Mouse (Mus musculus) frontal cortex, postnatal 25 days (tissue): ENCODE data around the gene Eef1akmt3.

Experiments
- DNase-seq, 2 experiments: peaks; one replicate each; pipeline ENCODE4 v3.0.0; 2022; ENCODE audit warnings: low spot score in 2 of 2

The Eef1akmt3 gene

DNA sequence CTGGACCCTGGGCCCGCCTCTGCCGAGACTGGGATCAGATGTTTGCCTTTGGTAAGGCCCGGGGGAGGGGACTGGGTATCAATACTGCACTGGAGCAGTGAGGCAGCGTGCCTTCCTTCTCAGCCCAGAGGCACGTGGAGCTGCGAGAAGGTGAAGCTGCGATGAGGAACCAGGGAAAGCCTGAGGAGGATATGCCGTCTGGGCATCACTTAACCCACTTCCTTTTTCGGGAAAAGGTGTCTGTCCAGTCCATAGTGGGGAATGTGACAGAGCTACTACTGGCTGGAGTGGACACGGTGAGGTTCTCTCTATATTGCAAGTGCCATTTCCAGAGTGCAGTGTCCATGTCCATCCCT lies 8.8 kb upstream of the Eef1akmt3 start:
- no peak for DNase-seq

- no peak for DNase-seq
These were observed 8.2 kb upstream of the Eef1akmt3 start for GRCm38 (mm10) chr10:127049395-127050118.

DNA sequence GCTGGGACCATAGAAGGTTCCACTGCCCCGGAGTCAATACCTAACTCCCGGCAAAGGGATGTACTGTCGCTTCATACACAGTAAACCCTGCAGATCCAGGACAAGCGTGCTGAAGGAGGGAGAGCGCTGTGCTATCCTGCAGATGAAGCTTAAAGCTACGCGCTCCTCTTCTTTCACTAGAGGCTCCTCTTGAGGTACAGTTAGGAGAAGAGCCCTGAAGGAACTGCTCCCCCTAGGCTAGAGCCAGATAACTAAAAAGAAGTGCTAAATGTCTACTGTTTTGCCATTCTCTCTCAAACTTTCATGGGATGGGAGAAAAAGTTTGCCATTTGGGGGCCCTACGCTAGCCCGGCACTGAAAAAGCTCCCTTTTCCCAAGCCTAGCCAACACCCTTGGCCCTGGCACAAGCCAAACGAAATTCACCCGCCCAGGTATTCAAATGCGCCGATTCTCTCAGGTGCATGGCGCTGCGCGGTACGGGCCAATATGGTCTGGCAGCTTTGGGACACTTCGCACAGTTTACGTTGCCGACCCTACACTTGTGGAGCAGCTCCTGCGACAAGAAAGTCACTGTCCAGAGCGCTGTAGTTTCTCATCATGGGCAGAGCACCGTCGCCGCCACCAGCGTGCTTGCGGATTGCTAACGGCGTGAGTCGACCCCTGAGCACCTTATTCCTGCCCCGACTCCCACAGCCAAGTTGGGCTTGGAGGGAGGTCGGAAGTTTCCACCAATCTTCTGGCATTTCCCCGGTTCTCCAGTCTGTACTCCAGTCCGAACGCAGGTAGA lies 7.5 kb upstream of the Eef1akmt3 start:
- DNase-seq: no peak

GRCm38 (mm10) chr10:127047954-127048353 lies 6.6 kb upstream of the Eef1akmt3 start, which contains the start of gene Cyp27b1:
Gene Cyp27b1, plus strand, starts transcription at chr10:127048250.
- no peak for DNase-seq

DNA sequence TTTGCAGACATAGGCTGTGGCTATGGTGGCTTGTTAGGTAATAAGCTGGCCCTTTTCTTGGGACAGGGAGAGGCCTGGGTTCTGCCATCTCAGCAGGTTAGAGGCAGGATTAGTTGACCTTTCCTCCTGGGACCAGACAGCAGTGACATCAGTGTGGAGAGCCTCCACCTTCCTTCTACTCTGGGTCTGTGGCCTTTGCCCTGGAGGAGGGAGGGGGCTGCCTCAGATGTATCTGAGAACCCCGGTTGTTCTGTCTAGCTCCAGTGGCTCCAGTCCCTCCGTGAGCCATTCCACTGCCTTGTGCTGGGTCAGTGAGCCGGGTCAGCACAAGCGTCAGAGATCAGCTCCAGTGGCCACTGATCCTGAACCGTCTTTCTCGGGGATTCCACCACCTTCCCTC lies 1.9 kb upstream of the Eef1akmt3 start:
- DNase-seq: no peak

- DNase-seq: no peak
These were observed 1.3 kb upstream of the Eef1akmt3 start for GRCm38 (mm10) chr10:127042468-127043115.

GRCm38 (mm10) chr10:127041774-127042338 lies 543 bp upstream of the Eef1akmt3 start:
- DNase-seq: peak; percentile 85 to 86

DNA sequence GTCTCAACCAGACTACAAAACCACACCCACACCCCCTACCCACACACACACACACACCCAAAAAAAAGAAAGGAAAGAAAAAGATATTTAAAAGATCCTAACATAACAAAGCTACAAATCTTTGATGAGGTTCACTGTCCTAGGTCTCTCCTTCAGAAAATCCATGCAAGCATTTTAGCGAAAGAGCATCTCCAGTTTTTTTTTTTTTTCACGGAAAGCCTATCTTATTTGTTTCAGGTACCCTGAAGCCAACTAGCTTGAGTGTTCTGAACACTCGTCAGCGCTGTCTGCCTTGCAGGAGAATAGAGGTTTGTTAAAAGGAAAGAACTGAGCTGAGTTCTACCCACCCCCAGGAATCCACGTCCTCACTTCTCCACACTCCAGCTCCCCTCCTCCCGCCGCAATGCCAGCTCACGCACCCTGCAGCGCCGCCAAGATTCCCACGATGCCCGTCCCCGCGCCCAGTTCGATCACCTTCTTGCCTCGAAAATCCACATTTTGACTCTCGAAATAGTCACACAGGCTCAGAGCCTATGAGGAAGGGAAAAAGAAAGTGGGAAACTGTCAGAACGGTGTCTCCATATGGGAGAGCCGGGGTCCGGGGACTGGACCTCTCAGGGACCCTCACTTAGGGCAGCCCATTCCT lies 621 bp downstream of the Eef1akmt3 start:
- peak in 1 of 2 experiments; percentile 42 for DNase-seq

- no peak for DNase-seq
These were observed 3.7 kb downstream of the Eef1akmt3 start for GRCm38 (mm10) chr10:127037641-127038040.

- no peak for DNase-seq
These were observed 5.0 kb downstream of the Eef1akmt3 start for GRCm38 (mm10) chr10:127036273-127036672.

- DNase-seq: no peak
These were observed 8.0 kb downstream of the Eef1akmt3 start for GRCm38 (mm10) chr10:127033301-127033741.

- peak; percentile 89 for DNase-seq
These were observed 10.7 kb downstream of the Eef1akmt3 start, which contains the start of gene Tsfm for GRCm38 (mm10) chr10:127030336-127031296. Gene Tsfm, minus strand, starts transcription at chr10:127030840.

GRCm38 (mm10) chr10:127018422-127018821 lies 22.9 kb downstream of the Eef1akmt3 start:
- DNase-seq: no peak

DNA sequence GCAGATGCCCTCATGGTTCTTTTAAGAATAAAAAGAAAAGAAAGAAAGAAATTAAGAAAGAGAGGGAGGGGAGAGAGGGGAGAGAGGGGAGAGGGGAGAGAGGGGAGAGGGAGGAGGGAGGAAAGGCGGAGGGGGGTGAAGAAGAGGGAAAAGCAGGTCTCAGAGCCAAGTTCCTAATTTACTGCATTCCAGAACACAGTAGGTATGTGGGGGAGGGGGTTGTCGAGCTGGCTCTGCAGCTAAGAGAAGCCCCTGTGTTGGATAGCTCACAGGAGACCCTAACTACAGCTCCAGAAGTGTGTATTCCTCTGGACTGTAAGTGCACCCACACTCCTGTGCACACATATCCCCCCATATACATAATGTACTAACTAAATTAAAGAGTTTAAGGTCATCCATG lies 24.2 kb downstream of the Eef1akmt3 start:
- no peak for DNase-seq

GRCm38 (mm10) chr10:127016488-127016887 lies 24.8 kb downstream of the Eef1akmt3 start:
- DNase-seq: no peak

- DNase-seq: no peak
These were observed 37.5 kb downstream of the Eef1akmt3 start for GRCm38 (mm10) chr10:127003806-127004205.

GRCm38 (mm10) chr10:127003334-127003733 lies 38.0 kb downstream of the Eef1akmt3 start:
- DNase-seq: no peak

DNA sequence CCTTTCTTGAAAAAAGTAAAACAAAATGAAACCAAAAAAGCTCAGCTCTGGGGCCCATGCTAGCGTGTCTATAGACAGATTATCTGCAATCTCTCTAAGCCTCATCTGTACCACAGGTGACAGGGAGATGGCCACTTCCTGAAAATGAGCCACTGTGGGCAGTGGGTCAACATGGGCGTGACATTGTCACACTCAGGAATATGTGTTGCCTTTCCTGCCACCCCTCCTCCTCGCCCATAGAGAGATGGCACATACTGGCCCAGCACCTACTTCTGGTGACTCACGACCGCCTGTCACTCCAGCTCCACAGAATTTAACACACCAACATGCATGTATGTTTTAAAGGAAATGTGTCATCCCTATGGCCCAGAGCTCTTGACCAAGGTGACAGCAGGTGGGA lies 38.5 kb downstream of the Eef1akmt3 start:
- DNase-seq: no peak

DNA sequence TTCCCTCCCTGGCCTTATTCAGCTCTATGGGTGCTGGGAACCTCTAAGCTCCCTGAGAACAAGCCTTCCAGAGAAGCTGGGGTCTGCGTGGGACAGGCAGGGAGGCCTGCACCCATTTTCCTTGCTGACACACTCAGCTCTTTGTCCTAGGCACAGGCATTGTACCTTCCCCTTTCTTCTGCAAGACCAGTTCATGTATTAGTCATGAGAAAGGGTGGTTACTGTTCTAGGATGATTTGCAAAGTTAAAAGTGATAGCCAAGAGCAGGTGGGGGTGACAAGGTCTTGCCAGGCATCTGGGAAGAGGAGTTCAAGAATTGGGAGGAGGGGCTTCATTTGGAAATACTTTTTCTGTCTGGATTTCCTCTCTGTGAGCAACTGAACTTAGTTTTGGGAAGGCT lies 39.3 kb downstream of the Eef1akmt3 start:
- DNase-seq: no peak

GRCm38 (mm10) chr10:127001297-127001696 lies 40.0 kb downstream of the Eef1akmt3 start:
- no peak for DNase-seq
